Mouse (Mus musculus) liver, embryonic 11.5 days (tissue): ENCODE data around the gene 5330417H12Rik. TPM values are rescaled to one million over a fixed set of nuclear protein-coding genes. Genes with fewer than 3 reads are reported as not detected.

Experiments used
- ATAC-seq: fragments of 200-750 bp; cut with Nextera tagmentation; replicated peaks from 2 replicates; pipeline ENCODE4 v1.8.0; 2017; ENCODE audit warnings: moderate number of reproducible peaks, mild to moderate bottlenecking, moderate TSS enrichment, moderate library complexity; ENCODE audit not compliant: low FRiP score
- DNase-seq: peaks from one replicate; pipeline ENCODE4 v3.0.0-alpha.2; 2017; ENCODE audit warnings: low spot score
- H3K27ac ChIP-seq: fragments of 300-500 bp; sonication (generic); 2 replicates; pipeline ENCODE4 v1.5.1; 2014; ENCODE audit warnings: mild to moderate bottlenecking, low read depth, low read length, control low read depth
- H3K27me3 ChIP-seq: fragments of 300-500 bp; sonication (generic); replicated peaks from 2 replicates; pipeline ENCODE4 v1.6.1; 2014; ENCODE audit warnings: low read length, mixed read lengths; ENCODE audit not compliant: control insufficient read depth, insufficient read depth
- H3K36me3 ChIP-seq: fragments of 300-500 bp; sonication (generic); 2 replicates; pipeline ENCODE4 v1.6.1; 2014; ENCODE audit warnings: mild to moderate bottlenecking, low read length, moderate library complexity, mixed read lengths; ENCODE audit not compliant: control insufficient read depth, insufficient read depth
- H3K4me1 ChIP-seq: fragments of 300-500 bp; sonication (generic); replicated peaks from 2 replicates; pipeline ENCODE4 v1.6.1; 2014; ENCODE audit warnings: low read length, mixed read lengths; ENCODE audit not compliant: control insufficient read depth, insufficient read depth
- H3K4me2 ChIP-seq: fragments of 300-500 bp; sonication (generic); 2 replicates; pipeline ENCODE4 v1.6.1; 2014; ENCODE audit warnings: mild to moderate bottlenecking, control low read depth, moderate library complexity
- H3K4me3 ChIP-seq: fragments of 300-500 bp; sonication (generic); 2 replicates; pipeline ENCODE4 v1.5.1; 2014; ENCODE audit warnings: low read depth, low read length, control low read depth
- H3K9ac ChIP-seq: fragments of 300-500 bp; sonication (generic); 2 replicates; pipeline ENCODE4 v1.6.1; 2014; ENCODE audit warnings: low read depth, low read length, control low read depth
- H3K9me3 ChIP-seq: fragments of 300-500 bp; sonication (generic); 2 replicates; pipeline ENCODE4 v1.6.1; 2016; ENCODE audit warnings: low read length, inconsistent platforms, mixed read lengths; ENCODE audit not compliant: control insufficient read depth
- WGBS: fragments of 180-500 bp; shearing (Covaris S2); extraction: QIAGEN DNeasy Blood & Tissue Kit; methylation state at CpG from one replicate; pipeline ENCODE4 v1.1.7; 2014; 5-methylcytosine and 5-hydroxymethylcytosine counted together
- polyA plus RNA-seq: library from polyadenylated mRNA; unstranded; fragments of >200 nt; fragmentation: Nextera tagmentation; extraction: Ambion mirVana; gene quantifications from 2 replicates; pipeline ENCODE4 v1.2.1, GENCODE M21; 2014

5330417H12Rik gene
- polyA plus RNA-seq, 1 experiment from 2014 or later, result 0.19 TPM

GRCm38 (mm10) chr7:107661189-107661842, 36.4 kb upstream of the 5330417H12Rik start:
- DNase-seq (peak; percentile 57), ATAC-seq (peak; percentile 60)
- peaks cover 20% of the 10 kb centered on the region for H3K4me1 ChIP-seq
- no peaks in the 10 kb centered on the region for H3K9me3 ChIP-seq
- no peak overlapping the region for H3K4me3 ChIP-seq
- no peaks in the 10 kb centered on the region for H3K27me3 ChIP-seq
- peak overlapping the region; percentile 44 for H3K27ac ChIP-seq
- H3K9ac ChIP-seq, result no peak overlapping the region
- H3K36me3 ChIP-seq, result no peaks in the 10 kb centered on the region
- 27% methylated on average over 8 of the region's 8 CpGs for WGBS
- no peak overlapping the region for H3K4me2 ChIP-seq

DNA sequence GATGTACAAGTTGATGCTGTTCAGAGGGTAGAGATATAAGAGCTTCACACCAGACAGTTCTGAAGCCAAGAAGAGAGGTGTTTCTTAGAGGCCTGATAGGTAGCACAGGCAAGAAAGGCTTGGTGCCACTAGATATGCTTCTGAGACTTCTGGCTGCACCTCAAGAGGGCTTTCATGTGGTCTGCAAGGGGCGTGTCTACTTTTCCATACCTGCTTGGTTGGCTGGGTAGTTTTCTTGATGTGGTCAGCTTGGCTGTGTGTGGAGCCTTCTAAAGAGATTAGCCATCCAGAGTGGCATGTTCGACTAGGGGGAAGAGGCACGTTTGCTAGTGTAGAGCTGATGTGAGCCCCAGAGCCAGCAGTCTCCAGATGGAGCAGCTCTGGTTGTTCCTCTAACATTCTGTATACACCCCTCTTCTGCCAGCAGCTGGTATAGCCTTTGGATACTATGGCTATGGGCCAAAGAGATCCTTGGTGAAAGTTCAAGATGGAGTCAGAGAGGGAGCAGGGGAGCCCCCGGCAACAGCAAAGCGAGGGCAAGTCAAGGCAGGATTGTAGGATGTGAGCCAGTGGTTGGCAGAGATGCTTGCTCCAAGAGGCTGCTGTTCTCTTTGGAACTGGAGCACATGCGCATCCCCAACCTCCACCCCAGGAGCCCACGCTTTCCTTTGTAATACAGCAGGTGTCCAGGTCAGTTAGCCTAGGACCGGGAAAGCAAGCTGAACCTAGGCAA, 34.4 kb upstream of the 5330417H12Rik start:
- Histone ChIP-seq H3K27ac (no peak overlapping the region), H3K4me2 (no peak overlapping the region), H3K36me3 (no peaks in the 10 kb centered on the region), H3K4me1 (peaks cover 2% of the 10 kb centered on the region; the same call in 1 of the 2 replicates), H3K27me3 (no peaks in the 10 kb centered on the region), H3K4me3 (no peak overlapping the region), H3K9ac (no peak overlapping the region), H3K9me3 (no peaks in the 10 kb centered on the region)
- 77% methylated on average over 8 of the region's 8 CpGs for WGBS
- ATAC-seq, result no peak
- DNase-seq, result no peak

DNA sequence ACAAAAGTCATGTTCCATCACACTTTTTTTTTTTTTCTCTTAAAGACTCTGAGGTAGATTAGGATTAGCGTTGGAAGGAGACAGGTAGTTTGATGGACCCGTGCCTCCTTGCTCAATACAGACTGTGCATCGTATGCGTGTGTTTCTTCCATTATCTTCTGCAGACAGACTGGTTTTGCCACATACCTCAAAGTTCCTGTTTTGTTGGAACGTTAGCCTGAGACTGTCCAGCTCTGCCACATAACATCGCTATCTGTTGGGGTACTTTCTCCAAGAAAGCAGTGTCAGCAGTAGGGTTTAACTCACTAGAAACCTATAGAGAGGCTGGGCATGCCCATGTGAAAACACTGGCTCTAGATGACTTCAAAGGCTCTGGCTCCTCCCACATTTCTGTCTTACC, 31.5 kb upstream of the 5330417H12Rik start:
- H3K9ac ChIP-seq, result no peak overlapping the region
- 41% methylated on average over 6 of the region's 6 CpGs for WGBS
- H3K27me3 ChIP-seq, result no peaks in the 10 kb centered on the region
- H3K4me1 ChIP-seq, result no peaks in the 10 kb centered on the region
- DNase-seq (no peak), ATAC-seq (no peak)
- no peak overlapping the region for H3K4me2 ChIP-seq
- no peak overlapping the region for H3K27ac ChIP-seq
- no peaks in the 10 kb centered on the region for H3K9me3 ChIP-seq
- H3K36me3 ChIP-seq, result no peaks in the 10 kb centered on the region
- no peak overlapping the region for H3K4me3 ChIP-seq

GRCm38 (mm10) chr7:107651821-107652220, 26.9 kb upstream of the 5330417H12Rik start:
- no peak overlapping the region for H3K4me2 ChIP-seq
- no peaks in the 10 kb centered on the region for H3K9me3 ChIP-seq
- no peaks in the 10 kb centered on the region for H3K36me3 ChIP-seq
- ATAC-seq (no peak), DNase-seq (no peak)
- no peaks in the 10 kb centered on the region for H3K27me3 ChIP-seq
- H3K4me1 ChIP-seq, result no peaks in the 10 kb centered on the region
- no peak overlapping the region for H3K4me3 ChIP-seq
- no peak overlapping the region for H3K9ac ChIP-seq
- H3K27ac ChIP-seq, result no peak overlapping the region
- WGBS, result 50% methylated on average over 1 of the region's 1 CpGs

- H3K4me2 ChIP-seq, result no peak overlapping the region
- H3K27me3 ChIP-seq, result no peaks in the 10 kb centered on the region
- ATAC-seq (no peak), DNase-seq (no peak)
- WGBS, result 84% methylated on average over 7 of the region's 7 CpGs
- H3K27ac ChIP-seq, result no peak overlapping the region
- no peak overlapping the region for H3K4me3 ChIP-seq
- no peaks in the 10 kb centered on the region for H3K9me3 ChIP-seq
- no peaks in the 10 kb centered on the region for H3K36me3 ChIP-seq
- H3K9ac ChIP-seq, result no peak overlapping the region
- no peaks in the 10 kb centered on the region for H3K4me1 ChIP-seq
These were observed 25.0 kb upstream of the 5330417H12Rik start for GRCm38 (mm10) chr7:107649990-107650389.

DNA sequence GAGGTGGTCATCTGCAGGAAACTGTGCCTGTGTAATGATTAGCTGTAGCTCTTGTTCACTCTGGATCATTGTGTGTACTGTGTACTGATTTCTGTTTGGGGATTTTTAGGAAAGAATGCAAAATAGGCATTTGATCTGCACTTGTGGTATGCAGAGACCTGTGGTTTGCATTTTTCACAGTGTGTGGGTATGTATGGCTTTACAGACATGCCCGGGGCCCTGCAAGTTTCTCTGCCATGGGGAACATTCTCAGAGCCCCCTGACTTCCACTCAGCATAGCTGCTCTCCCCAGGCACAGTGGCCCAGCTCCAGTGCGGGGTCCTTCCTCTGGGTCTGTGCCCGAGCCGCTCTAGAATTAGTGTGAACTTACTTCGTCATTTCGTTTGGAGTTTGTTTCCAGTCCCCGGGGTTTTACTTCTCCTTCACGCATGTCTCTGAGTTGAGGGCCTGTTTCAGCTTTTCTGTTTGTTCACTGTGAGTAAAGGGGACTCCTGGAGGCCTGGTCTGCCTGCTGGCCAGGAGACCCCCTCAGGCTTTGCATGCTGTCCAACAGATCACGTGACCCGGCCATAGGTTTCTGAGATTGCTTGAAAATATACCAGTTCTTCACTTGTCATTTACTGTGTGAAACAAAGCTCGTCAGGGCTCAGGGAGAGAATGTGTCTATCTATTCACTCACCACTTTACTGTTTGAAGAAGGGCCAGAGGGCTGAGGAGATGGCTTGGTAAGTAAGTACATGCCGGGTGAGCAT, 24.2 kb upstream of the 5330417H12Rik start:
- no peak overlapping the region for H3K27ac ChIP-seq
- no peaks in the 10 kb centered on the region for H3K4me1 ChIP-seq
- no peak for ATAC-seq
- H3K9me3 ChIP-seq, result no peaks in the 10 kb centered on the region
- H3K4me3 ChIP-seq, result no peak overlapping the region
- no peaks in the 10 kb centered on the region for H3K36me3 ChIP-seq
- no peak for DNase-seq
- H3K4me2 ChIP-seq, result no peak overlapping the region
- no peaks in the 10 kb centered on the region for H3K27me3 ChIP-seq
- WGBS, result 88% methylated on average over 12 of the region's 12 CpGs
- no peak overlapping the region for H3K9ac ChIP-seq

- 91% methylated on average over 2 of the region's 2 CpGs for whole genome bisulfite sequencing
- no peak overlapping the region for H3K9ac ChIP-seq
- no peaks in the 10 kb centered on the region for H3K4me1 ChIP-seq
- DNase-seq (no peak), ATAC-seq (no peak)
- H3K36me3 ChIP-seq, result no peaks in the 10 kb centered on the region
- no peaks in the 10 kb centered on the region for H3K9me3 ChIP-seq
- no peak overlapping the region for H3K4me3 ChIP-seq
- no peak overlapping the region for H3K4me2 ChIP-seq
- H3K27me3 ChIP-seq, result no peaks in the 10 kb centered on the region
- no peak overlapping the region for H3K27ac ChIP-seq
These were observed 20.0 kb upstream of the 5330417H12Rik start for GRCm38 (mm10) chr7:107644987-107645386.

GRCm38 (mm10) chr7:107642586-107643275, 17.8 kb upstream of the 5330417H12Rik start:
- no peak for DNase-seq
- no peaks in the 10 kb centered on the region for H3K9me3 ChIP-seq
- WGBS, result 72% methylated on average over 7 of the region's 7 CpGs
- H3K9ac ChIP-seq, result no peak overlapping the region
- H3K27me3 ChIP-seq, result no peaks in the 10 kb centered on the region
- H3K4me1 ChIP-seq, result no peaks in the 10 kb centered on the region
- no peak overlapping the region for H3K4me3 ChIP-seq
- H3K4me2 ChIP-seq, result no peak overlapping the region
- H3K27ac ChIP-seq, result no peak overlapping the region
- H3K36me3 ChIP-seq, result no peaks in the 10 kb centered on the region
- peak; percentile 31; the same call in 1 of the 2 replicates for ATAC-seq
